Mouse (Mus musculus): ENCODE results near the gene Masp1. TPM values are rescaled to one million over a fixed set of nuclear protein-coding genes. Genes with fewer than 3 reads are reported as not detected.
A peak's percentile ranks its signal among the peaks of the same experiment; 100 is the strongest.

The Masp1 gene
- polyA plus RNA-seq, 1 experiment from 2014 or later: 8.4 TPM

GRCm38 (mm10) chr16:23416657-23417293 lies 103.8 kb downstream of the Masp1 start:
- no peak for ATAC-seq (ENCODE audit: insufficient number of reproducible peaks, low FRiP score, low TSS enrichment, low read depth)
- no peak overlapping the region for H3K4me3 ChIP-seq

GRCm38 (mm10) chr16:23416261-23416656 lies 104.4 kb downstream of the Masp1 start:
- no peak overlapping the region for H3K4me3 ChIP-seq
- peaks cover 13% of the 10 kb centered on the region for H3K4me1 ChIP-seq
- no peaks in the 10 kb centered on the region for H3K36me3 ChIP-seq
- WGBS: 33% methylated on average over 10 of the region's 10 CpGs
- H3K9me3 ChIP-seq: no peaks in the 10 kb centered on the region
- peak overlapping the region; percentile 32 for H3K4me2 ChIP-seq
- no peak overlapping the region for H3K9ac ChIP-seq
- H3K27ac ChIP-seq: no peak overlapping the region; the same call in 1 of the 2 replicates
- no peak for ATAC-seq (ENCODE audit: insufficient number of reproducible peaks, low FRiP score, low TSS enrichment, low read depth)
- peaks cover 6% of the 10 kb centered on the region; the same call in 1 of the 2 replicates for H3K27me3 ChIP-seq

More at GRCm38 (mm10) chr16:23416657-23417293, 103.8 kb downstream of the Masp1 start:
- H3K4me2 ChIP-seq: peak overlapping the region; percentile 32
- no peaks in the 10 kb centered on the region for H3K9me3 ChIP-seq
- H3K27ac ChIP-seq: no peak overlapping the region; the same call in 1 of the 2 replicates
- H3K4me1 ChIP-seq: peaks cover 13% of the 10 kb centered on the region
- no peak overlapping the region for H3K9ac ChIP-seq
- H3K36me3 ChIP-seq: no peaks in the 10 kb centered on the region
- 42% methylated on average over 9 of the region's 9 CpGs for WGBS
- H3K27me3 ChIP-seq: peaks cover 6% of the 10 kb centered on the region; the same call in 1 of the 2 replicates

GRCm38 (mm10) chr16:23412930-23413329 lies 107.7 kb downstream of the Masp1 start:
- ATAC-seq (ENCODE audit: insufficient number of reproducible peaks, low FRiP score, low TSS enrichment, low read depth): no peak
- Histone ChIP-seq H3K27me3 (peaks cover 1% of the 10 kb centered on the region; the same call in 1 of the 2 replicates), H3K9ac (no peak overlapping the region), H3K4me1 (peaks cover 13% of the 10 kb centered on the region), H3K4me2 (no peak overlapping the region), H3K36me3 (no peaks in the 10 kb centered on the region), H3K27ac (no peak overlapping the region), H3K4me3 (no peak overlapping the region), H3K9me3 (no peaks in the 10 kb centered on the region)
- 74% methylated on average over 6 of the region's 6 CpGs for WGBS

GRCm38 (mm10) chr16:23403008-23403755 lies 117.4 kb downstream of the Masp1 start:
- H3K27ac ChIP-seq: no peak overlapping the region

GRCm38 (mm10) chr16:23401959-23402358 lies 118.7 kb downstream of the Masp1 start:
- Histone ChIP-seq H3K4me2 (no peak overlapping the region), H3K27me3 (no peaks in the 10 kb centered on the region), H3K36me3 (no peaks in the 10 kb centered on the region), H3K9me3 (no peaks in the 10 kb centered on the region), H3K4me3 (no peak overlapping the region), H3K4me1 (peaks cover 6% of the 10 kb centered on the region; the same call in 1 of the 2 replicates), H3K27ac (no peak overlapping the region), H3K9ac (no peak overlapping the region)
- ATAC-seq (ENCODE audit: insufficient number of reproducible peaks, low FRiP score, low TSS enrichment, low read depth): no peak
- WGBS: 30% methylated on average over 3 of the region's 3 CpGs

More at GRCm38 (mm10) chr16:23403008-23403755, 117.4 kb downstream of the Masp1 start:
- no peak for ATAC-seq (ENCODE audit: insufficient number of reproducible peaks, low FRiP score, low TSS enrichment, low read depth)
- H3K4me3 ChIP-seq: no peak overlapping the region
- 49% methylated on average over 8 of the region's 8 CpGs for WGBS
- peaks cover 6% of the 10 kb centered on the region; the same call in 1 of the 2 replicates for H3K4me1 ChIP-seq
- H3K9ac ChIP-seq: no peak overlapping the region
- no peaks in the 10 kb centered on the region for H3K9me3 ChIP-seq
- H3K27me3 ChIP-seq: no peaks in the 10 kb centered on the region
- H3K36me3 ChIP-seq: no peaks in the 10 kb centered on the region
- no peak overlapping the region for H3K4me2 ChIP-seq

GRCm38 (mm10) chr16:23401463-23401862 lies 119.2 kb downstream of the Masp1 start:
- no peak for ATAC-seq (ENCODE audit: insufficient number of reproducible peaks, low FRiP score, low TSS enrichment, low read depth)
- H3K4me1 ChIP-seq: peaks cover 6% of the 10 kb centered on the region; the same call in 1 of the 2 replicates

More at GRCm38 (mm10) chr16:23401463-23401862, 119.2 kb downstream of the Masp1 start:
- Histone ChIP-seq H3K9ac (no peak overlapping the region), H3K9me3 (no peaks in the 10 kb centered on the region), H3K27me3 (no peaks in the 10 kb centered on the region), H3K4me3 (no peak overlapping the region), H3K4me2 (no peak overlapping the region), H3K36me3 (no peaks in the 10 kb centered on the region), H3K27ac (no peak overlapping the region)
- 39% methylated on average over 4 of the region's 4 CpGs for WGBS

Other genes starting within 250 kb of the Masp1 start
- not detected in 2 replicates for gene Rtp1, start 91.7 kb downstream of the Masp1 start, polyA plus RNA-seq (2015; fragmentation: Nextera tagmentation; extraction: Ambion mirVana)
- 7.1 and 7.3 TPM in 2 replicates for gene Rtp4, start 524 bp downstream of the Masp1 start, polyA plus RNA-seq (2015; fragmentation: Nextera tagmentation; extraction: Ambion mirVana)

All from limb, embryonic 15.5 days (tissue).